Mouse (Mus musculus) thymus, postnatal 4 days (tissue): ENCODE data around the gene Mink1.

Experiments used
- DNase-seq: peaks from one replicate; pipeline ENCODE4 v3.0.0; 2021

Gene Mink1

GRCm38 (mm10) chr11:70596094-70596493, 33.4 kb downstream of the Mink1 start:
- DNase-seq: no peak

GRCm38 (mm10) chr11:70597301-70597700, 34.6 kb downstream of the Mink1 start:
- DNase-seq: no peak

- no peak for DNase-seq
Measured at GRCm38 (mm10) chr11:70598451-70598953, 35.8 kb downstream of the Mink1 start.

- peak; percentile 84 for DNase-seq
Measured at GRCm38 (mm10) chr11:70605024-70605566, 42.4 kb downstream of the Mink1 start.

GRCm38 (mm10) chr11:70606717-70607116, 44.0 kb downstream of the Mink1 start:
- DNase-seq: no peak

GRCm38 (mm10) chr11:70607611-70608010, 44.9 kb downstream of the Mink1 start:
- DNase-seq: no peak

- peak; percentile 84 for DNase-seq
Measured at GRCm38 (mm10) chr11:70608381-70609066, 45.8 kb downstream of the Mink1 start.

GRCm38 (mm10) chr11:70610752-70611151, 48.1 kb downstream of the Mink1 start:
- DNase-seq: no peak

GRCm38 (mm10) chr11:70612505-70612904, 49.8 kb downstream of the Mink1 start:
- no peak for DNase-seq

GRCm38 (mm10) chr11:70615074-70615473, 52.4 kb downstream of the Mink1 start:
- DNase-seq: peak; percentile 84

GRCm38 (mm10) chr11:70615516-70616093, 52.9 kb downstream of the Mink1 start, which contains the start of gene 4930544D05Rik:
TSS of gene 4930544D05Rik (plus strand) at chr11:70615848.
- DNase-seq: no peak

- no peak for DNase-seq
Measured at GRCm38 (mm10) chr11:70619101-70619500, 56.4 kb downstream of the Mink1 start, which contains the start of gene Chrne. TSS of gene Chrne (minus strand) at chr11:70619216.

GRCm38 (mm10) chr11:70621972-70622814, 59.5 kb downstream of the Mink1 start:
- DNase-seq: no peak

- DNase-seq: peak; percentile 41
Measured at GRCm38 (mm10) chr11:70623053-70623742, 60.5 kb downstream of the Mink1 start.

GRCm38 (mm10) chr11:70625473-70625872, 62.8 kb downstream of the Mink1 start:
- peak; percentile 87 for DNase-seq

- no peak for DNase-seq
Measured at GRCm38 (mm10) chr11:70626877-70627276, 64.2 kb downstream of the Mink1 start.

- no peak for DNase-seq
Measured at GRCm38 (mm10) chr11:70628431-70628830, 65.8 kb downstream of the Mink1 start.

- DNase-seq: peak; percentile 56
Measured at GRCm38 (mm10) chr11:70629557-70629956, 66.9 kb downstream of the Mink1 start.

GRCm38 (mm10) chr11:70630129-70630528, 67.4 kb downstream of the Mink1 start:
- DNase-seq: no peak

GRCm38 (mm10) chr11:70635601-70636000, 72.9 kb downstream of the Mink1 start:
- DNase-seq: no peak

GRCm38 (mm10) chr11:70637764-70638163, 75.1 kb downstream of the Mink1 start:
- no peak for DNase-seq

- DNase-seq: no peak
Measured at GRCm38 (mm10) chr11:70638293-70638692, 75.6 kb downstream of the Mink1 start.
